Mouse (Mus musculus): ENCODE results near the gene Dab2.

Gene Dab2

DNA sequence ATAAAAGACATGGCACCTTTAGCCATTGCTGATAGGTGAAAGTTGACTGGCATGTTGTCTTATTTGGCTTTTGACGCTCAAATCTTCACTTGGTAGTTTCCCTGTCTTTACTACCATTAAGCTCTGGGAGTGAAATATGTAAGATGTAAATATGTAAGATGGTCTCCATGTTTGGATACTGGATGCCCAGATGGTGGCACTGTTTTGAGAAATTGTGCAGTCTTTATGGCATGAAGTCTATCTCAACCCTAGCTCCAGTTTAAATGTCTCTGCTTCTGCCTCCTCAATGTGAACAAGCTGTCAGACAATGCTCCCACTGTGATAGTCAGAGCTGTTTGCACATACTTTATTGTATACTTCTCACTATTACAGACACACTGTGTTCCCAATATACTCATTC is 169.3 kb downstream of the Dab2 start:
- DNase-seq (ENCODE audit: low spot score) = no peak

DNA sequence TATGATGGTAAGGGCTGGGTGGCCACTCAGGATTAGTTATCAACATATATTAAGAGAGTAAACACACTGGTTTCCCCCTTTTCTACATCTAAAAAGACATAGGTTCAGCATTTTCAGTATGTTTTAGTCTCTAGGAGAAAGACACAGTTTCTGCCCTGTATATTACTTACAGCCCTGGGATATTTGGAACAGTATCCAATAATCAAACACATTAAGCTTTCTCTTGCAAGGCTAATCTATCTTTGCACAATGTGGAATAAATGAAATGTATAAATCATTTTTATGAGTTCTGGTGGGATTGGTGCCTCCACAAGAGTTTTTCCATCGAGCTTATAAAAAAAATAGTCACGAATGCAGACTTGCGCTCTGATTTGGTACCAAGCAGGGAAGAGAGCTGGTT is 169.8 kb downstream of the Dab2 start:
- no peak for DNase-seq (ENCODE audit: low spot score)

DNA sequence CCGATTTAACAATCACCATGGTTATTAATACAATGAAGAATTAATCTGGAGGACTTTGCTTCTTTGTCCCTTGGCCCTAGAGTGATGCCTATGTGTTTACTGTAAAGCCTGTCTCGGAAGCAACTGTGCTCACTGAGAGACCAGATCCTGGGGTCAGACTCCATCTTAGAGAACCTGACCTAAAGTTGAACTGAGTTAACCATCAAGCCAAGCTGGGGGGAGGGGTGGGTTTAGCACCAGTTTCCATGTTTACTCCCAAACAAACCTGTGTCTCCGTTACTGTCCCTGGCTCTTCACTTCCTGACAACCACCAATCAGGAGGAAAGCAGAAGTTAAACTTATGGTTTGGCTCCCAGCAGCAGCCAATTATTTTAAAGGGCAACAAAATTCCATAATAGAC is 184.0 kb downstream of the Dab2 start:
- DNase-seq (ENCODE audit: low spot score) = no peak

All from urinary bladder, postnatal 14 days (tissue).